Comparison of ENCODE assay signal across 9 mouse cellular contexts in the genomic region with DNA sequence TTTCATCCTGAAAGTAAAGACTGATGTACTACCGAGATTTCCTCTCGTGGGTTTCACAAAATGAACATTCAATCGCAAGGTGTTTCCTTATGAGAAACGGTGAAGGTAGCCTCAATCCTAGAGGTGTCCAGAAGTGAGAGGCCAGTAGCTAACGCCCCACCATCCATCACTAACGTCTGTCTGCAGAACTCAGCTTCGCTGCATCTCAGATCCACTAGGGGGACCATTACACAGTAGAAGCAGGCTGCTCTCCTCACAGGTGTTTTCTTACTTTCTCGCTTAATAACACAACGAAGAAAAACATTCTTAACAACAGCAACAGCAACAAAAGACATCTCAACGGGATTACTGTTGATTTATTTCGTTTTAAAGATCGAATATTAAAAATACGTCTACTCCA.
DNase-seq lines count a peak whose midpoint lies in the region; ATAC-seq lines count a peak whose summit lies in the region.
"Had no signal": no experiment of that assay in that cellular context is flagged by ENCODE, and none has a peak within 500 bp of the region (broad histone marks: within the 10 kb centered on the region; RNA-seq: fewer than 3 reads in every experiment).

No protein-coding gene starts in this region.

- peaks cover 2% of the 10 kb centered on the region; the same call in 1 of the 2 replicates for H3K4me1 ChIP-seq in hindbrain, embryonic 11.5 days (replicated peaks; ENCODE audit: control insufficient read depth, insufficient read depth, low read length)
- H3K4me1 ChIP-seq in hindbrain, embryonic 16.5 days (ENCODE audit: control insufficient read depth, insufficient read depth, low read depth, low read length): peaks cover 6% of the 10 kb centered on the region
- H3K4me1 ChIP-seq in neural tube, embryonic 11.5 days (ENCODE audit: control insufficient read depth, insufficient read depth, low read length): 0 out of 2 replicates have a peak, but pooled peaks cover 3% of the 10 kb centered on the region
- H3K4me1 ChIP-seq in neural tube, embryonic 15.5 days: 0 out of 2 replicates have a peak, but pooled peaks cover 3% of the 10 kb centered on the region

- no peak overlapping the region for H3K4me2 ChIP-seq in hindbrain, embryonic 11.5 days (replicated peaks; ENCODE audit: low read depth, low read length)
- H3K4me2 ChIP-seq in hindbrain, embryonic 16.5 days (ENCODE audit: low read length): no peak overlapping the region
- no peak overlapping the region for H3K4me2 ChIP-seq in neural tube, embryonic 11.5 days (ENCODE audit: low read depth)
- H3K4me2 ChIP-seq in neural tube, embryonic 15.5 days: no peak overlapping the region
- H3K4me2 ChIP-seq: lung, embryonic 15.5 days had no signal

- H3K4me3 ChIP-seq in hindbrain, embryonic 11.5 days (ENCODE audit: low read depth, low read length): no peak overlapping the region
- H3K4me3 ChIP-seq in hindbrain, embryonic 16.5 days (ENCODE audit: low read length): no peak overlapping the region
- no peak overlapping the region for H3K4me3 ChIP-seq in neural tube, embryonic 11.5 days (ENCODE audit: low read depth, low read length)
- no peak overlapping the region for H3K4me3 ChIP-seq in neural tube, embryonic 15.5 days (replicated peaks)
- H3K4me3 ChIP-seq: lung, embryonic 15.5 days had no signal

- peaks cover 3% of the 10 kb centered on the region; the same call in 1 of the 2 replicates for H3K9me3 ChIP-seq in hindbrain, embryonic 11.5 days (ENCODE audit: control insufficient read depth, low read length)
- H3K9me3 ChIP-seq in hindbrain, embryonic 16.5 days (ENCODE audit: control insufficient read depth, low read length): peaks cover 4% of the 10 kb centered on the region
- 0 out of 2 replicates have a peak, but pooled peaks cover 2% of the 10 kb centered on the region for H3K9me3 ChIP-seq in neural tube, embryonic 11.5 days (ENCODE audit: control insufficient read depth, low read length)
- no peaks in the 10 kb centered on the region for H3K9me3 ChIP-seq in neural tube, embryonic 15.5 days (replicated peaks)
- H3K9me3 ChIP-seq: lung, embryonic 15.5 days had no signal

- WGBS in hindbrain, embryonic 11.5 days: 73% methylated on average over 13 of the region's 13 CpGs
- 68% methylated on average over 13 of the region's 13 CpGs for WGBS in hindbrain, embryonic 16.5 days
- 68% methylated on average over 13 of the region's 13 CpGs for WGBS in neural tube, embryonic 11.5 days
- 65% methylated on average over 13 of the region's 13 CpGs for WGBS in neural tube, embryonic 15.5 days

- no peak for ATAC-seq in hindbrain, embryonic 11.5 days (ENCODE audit: low FRiP score)
- no peak for ATAC-seq in hindbrain, embryonic 16.5 days
- ATAC-seq in neural tube, embryonic 11.5 days (ENCODE audit: insufficient read depth, low FRiP score, low TSS enrichment): no peak
- no peak for ATAC-seq in neural tube, embryonic 15.5 days (ENCODE audit: low FRiP score)

- no peak overlapping the region for H3K27ac ChIP-seq in hindbrain, embryonic 11.5 days (ENCODE audit: low read depth, low read length)
- H3K27ac ChIP-seq in hindbrain, embryonic 16.5 days (ENCODE audit: low read depth, low read length): no peak overlapping the region
- no peak overlapping the region for H3K27ac ChIP-seq in neural tube, embryonic 11.5 days (ENCODE audit: low read depth, low read length)
- H3K27ac ChIP-seq in neural tube, embryonic 15.5 days (replicated peaks): no peak overlapping the region
- H3K27ac ChIP-seq: lung, embryonic 15.5 days had no signal

- peaks cover 2% of the 10 kb centered on the region; the same call in 1 of the 2 replicates for H3K27me3 ChIP-seq in hindbrain, embryonic 11.5 days (ENCODE audit: control insufficient read depth, insufficient read depth, low read length)
- H3K27me3 ChIP-seq in hindbrain, embryonic 16.5 days (replicated peaks; ENCODE audit: control insufficient read depth, insufficient read depth, low read length): no peaks in the 10 kb centered on the region
- H3K27me3 ChIP-seq in neural tube, embryonic 11.5 days (ENCODE audit: control insufficient read depth, insufficient read depth, low read length): no peaks in the 10 kb centered on the region
- 0 out of 2 replicates have a peak, but pooled peaks cover 3% of the 10 kb centered on the region for H3K27me3 ChIP-seq in neural tube, embryonic 15.5 days (replicated peaks)
- H3K27me3 ChIP-seq: lung, embryonic 15.5 days had no signal

- peak; percentile 46 for DNase-seq in hindbrain, embryonic 11.5 days (ENCODE audit: low spot score)
- peak; percentile 32 for DNase-seq in neural tube, embryonic 11.5 days (ENCODE audit: low spot score)
- DNase-seq in layer of hippocampus, postnatal 14 days (ENCODE audit: low spot score in 2 of 2): peak; percentile 8 to 18
- no peak for DNase-seq in Muller cell, postnatal 12 days (ENCODE audit: inconsistent ontology term)
- DNase-seq in spleen, postnatal 4 days (ENCODE audit: low spot score in 2 of 2): no peak
- DNase-seq in adrenal gland, adult 2 months: no peak

- no peaks in the 10 kb centered on the region for H3K36me3 ChIP-seq in hindbrain, embryonic 11.5 days (ENCODE audit: control insufficient read depth, insufficient read depth, low read length)
- H3K36me3 ChIP-seq in hindbrain, embryonic 16.5 days (ENCODE audit: control insufficient read depth, insufficient read depth, low read length): no peaks in the 10 kb centered on the region
- H3K36me3 ChIP-seq in neural tube, embryonic 11.5 days (ENCODE audit: control insufficient read depth, insufficient read depth, low read length): no peaks in the 10 kb centered on the region
- H3K36me3 ChIP-seq in neural tube, embryonic 15.5 days: no peaks in the 10 kb centered on the region
- H3K36me3 ChIP-seq: lung, embryonic 15.5 days had no signal

- H3K9ac ChIP-seq in hindbrain, embryonic 11.5 days (ENCODE audit: low read depth, low read length): no peak overlapping the region
- no peak overlapping the region for H3K9ac ChIP-seq in hindbrain, embryonic 16.5 days (ENCODE audit: low read depth, low read length)
- no peak overlapping the region for H3K9ac ChIP-seq in neural tube, embryonic 11.5 days (ENCODE audit: low read length)
- no peak overlapping the region for H3K9ac ChIP-seq in neural tube, embryonic 15.5 days (replicated peaks)
- H3K9ac ChIP-seq: lung, embryonic 15.5 days had no signal

Comparison
In these comparisons a context has a peak if more than half of its experiments do, and no peak if none do; other contexts are left out.
1. DNase-seq: peak in hindbrain, embryonic 11.5 days (single experiment), neural tube, embryonic 11.5 days (single experiment) and layer of hippocampus, postnatal 14 days (2 of 2); none in Muller cell, postnatal 12 days (single experiment), spleen, postnatal 4 days (0 of 2) and adrenal gland, adult 2 months (single experiment).